Mouse (Mus musculus) kidney, adult 2 months (tissue): ENCODE results near the gene Cpeb3. TPM values are rescaled to one million over a fixed set of nuclear protein-coding genes. Genes with fewer than 3 reads are reported as not detected.

ENCODE experiments used
- DNase-seq: peaks from one replicate; pipeline ENCODE4 v3.0.0; 2021
- H3K27ac ChIP-seq: fragments of 200-500 bp; 2 replicates; pipeline ENCODE4 v1.5.1; 2012; ENCODE audit warnings: low read depth, low read length, control low read depth, inconsistent platforms; ENCODE audit not compliant: insufficient read depth
- H3K27me3 ChIP-seq: fragments of 200-500 bp; replicated peaks from 2 replicates; pipeline ENCODE4 v1.6.1; 2012; ENCODE audit warnings: mild to moderate bottlenecking, moderate library complexity, low read length, inconsistent platforms; ENCODE audit not compliant: control insufficient read depth, insufficient read depth
- H3K36me3 ChIP-seq: fragments of 200-500 bp; 2 replicates; pipeline ENCODE4 v1.6.1; 2012; ENCODE audit warnings: mild to moderate bottlenecking, moderate library complexity, low read length, inconsistent platforms; ENCODE audit not compliant: control insufficient read depth, insufficient read depth
- H3K4me1 ChIP-seq: fragments of 200-500 bp; 2 replicates; pipeline ENCODE4 v1.6.1; 2011; ENCODE audit warnings: low read length; ENCODE audit not compliant: control insufficient read depth, insufficient read depth
- H3K4me3 ChIP-seq: fragments of 200-500 bp; 2 replicates; pipeline ENCODE4 v1.5.1; 2011; ENCODE audit warnings: mild to moderate bottlenecking, low read depth, low read length, control low read depth; ENCODE audit not compliant: insufficient read depth
- CTCF ChIP-seq: fragments of 200-500 bp; conservative IDR thresholded peaks from 2 replicates; pipeline ENCODE4 v1.5.1; 2011; ENCODE audit warnings: low read depth, mild to moderate bottlenecking, control low read depth, low read length, moderate library complexity, mixed read lengths; ENCODE audit not compliant: insufficient read depth, insufficient read length
- POLR2A ChIP-seq: fragments of 200-500 bp; IDR thresholded peaks from one replicate; pipeline ENCODE4 v1.6.1; 2011; ENCODE audit warnings: low read depth, low read length, control low read depth
- WGBS: fragments of 180-500 bp; shearing (Covaris S2); methylation state at CpG from one replicate; pipeline ENCODE4 v1.1.7; 2018; 5-methylcytosine and 5-hydroxymethylcytosine counted together
- polyA plus RNA-seq: library from polyadenylated mRNA; depleted of rRNA; stranded (reverse); fragments of >200 nt; gene quantifications from 2 replicates; pipeline ENCODE4 v1.2.3, GENCODE M21; 2012

Gene Cpeb3
- polyA plus RNA-seq, 1 experiment: 14.2 TPM

DNA sequence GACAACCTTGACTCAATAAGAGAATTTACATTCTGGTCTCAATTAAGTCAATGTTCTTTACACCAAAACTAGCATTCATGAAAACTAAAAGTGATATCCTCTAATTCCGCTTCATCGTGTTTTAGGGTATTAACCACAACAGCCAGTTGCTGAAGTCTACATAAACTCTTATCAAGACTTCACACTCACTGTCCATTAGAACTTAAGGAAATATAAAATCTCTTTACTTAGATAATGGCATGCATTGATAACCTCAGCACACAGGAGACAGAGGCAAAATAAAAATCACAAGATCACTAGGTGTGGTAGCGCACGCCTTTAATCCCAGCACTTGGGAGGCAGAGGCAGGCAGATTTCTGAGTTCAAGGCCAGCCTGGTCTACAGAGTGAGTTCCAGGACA, 79.9 kb downstream of the Cpeb3 start:
- H3K4me3 ChIP-seq: no peak overlapping the region
- no peaks in the 10 kb centered on the region for H3K36me3 ChIP-seq
- DNase-seq: no peak
- TF ChIP-seq POLR2A (no peak), CTCF (no peak)
- H3K27me3 ChIP-seq: no peaks in the 10 kb centered on the region
- WGBS: 96% methylated on average over 4 of the region's 4 CpGs
- H3K27ac ChIP-seq: no peak overlapping the region
- peaks cover 2% of the 10 kb centered on the region; the same call in 1 of the 2 replicates for H3K4me1 ChIP-seq

DNA sequence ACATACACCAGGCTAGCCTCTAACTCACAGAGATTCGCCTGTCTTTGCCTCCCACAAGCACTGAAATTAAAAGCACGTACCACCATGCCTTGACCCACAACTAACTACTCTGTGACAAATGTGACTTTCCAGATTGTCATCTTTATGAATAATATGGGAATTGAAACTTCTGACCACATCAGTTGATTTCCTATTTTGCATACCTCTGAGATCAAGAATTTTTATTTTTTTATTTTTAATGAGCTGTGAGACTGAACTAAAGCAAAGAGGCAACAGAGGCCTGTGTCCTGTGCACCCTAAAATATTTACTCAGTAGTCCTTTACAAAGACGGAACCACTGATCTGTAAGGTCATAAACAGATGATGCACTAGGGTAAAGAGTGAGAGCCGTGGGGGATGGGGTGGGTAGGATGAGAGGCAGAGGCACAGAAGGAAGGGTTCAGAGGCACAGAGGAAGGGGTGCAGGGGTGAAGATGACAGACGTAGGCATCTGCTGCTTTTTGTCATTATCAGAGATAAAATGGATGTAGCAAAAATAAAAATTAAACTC, 81.3 kb downstream of the Cpeb3 start:
- Histone ChIP-seq H3K4me1 (peaks cover 2% of the 10 kb centered on the region; the same call in 1 of the 2 replicates), H3K4me3 (no peak overlapping the region), H3K27me3 (no peaks in the 10 kb centered on the region), H3K36me3 (no peaks in the 10 kb centered on the region), H3K27ac (no peak overlapping the region)
- TF ChIP-seq CTCF (no peak), POLR2A (no peak)
- 82% methylated on average over 5 of the region's 5 CpGs for WGBS
- DNase-seq: no peak

GRCm38 (mm10) chr19:37124961-37125360, 83.4 kb downstream of the Cpeb3 start:
- H3K27ac ChIP-seq: no peak overlapping the region
- H3K27me3 ChIP-seq: no peaks in the 10 kb centered on the region
- DNase-seq: no peak
- H3K36me3 ChIP-seq: no peaks in the 10 kb centered on the region
- no peak for TF ChIP-seq CTCF
- no peak for TF ChIP-seq POLR2A
- peaks cover 2% of the 10 kb centered on the region; the same call in 1 of the 2 replicates for H3K4me1 ChIP-seq
- no peak overlapping the region for H3K4me3 ChIP-seq

DNA sequence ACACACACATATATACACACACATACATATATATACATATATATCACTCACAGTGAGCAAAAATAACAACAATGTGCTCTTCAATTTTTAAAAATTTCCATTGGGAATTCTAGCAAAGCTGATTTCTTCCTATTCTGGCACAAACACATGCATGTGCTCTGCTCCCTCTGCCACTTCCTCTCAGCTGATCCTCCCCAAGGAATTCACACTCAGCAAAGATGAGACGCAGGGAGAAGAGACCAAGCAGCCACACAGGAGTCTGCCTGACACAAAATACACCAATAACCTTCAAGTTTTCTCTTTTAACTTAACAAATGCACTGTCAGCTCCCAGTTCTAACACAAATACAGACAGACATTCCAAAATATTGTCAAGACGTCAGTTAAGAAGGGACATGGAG, 89.1 kb downstream of the Cpeb3 start:
- H3K4me3 ChIP-seq: no peak overlapping the region
- 38% methylated on average over 2 of the region's 2 CpGs for WGBS
- H3K27me3 ChIP-seq: no peaks in the 10 kb centered on the region
- peak; percentile 25 for DNase-seq
- no peak for TF ChIP-seq POLR2A
- no peak for TF ChIP-seq CTCF
- H3K36me3 ChIP-seq: no peaks in the 10 kb centered on the region
- no peak overlapping the region for H3K27ac ChIP-seq
- H3K4me1 ChIP-seq: no peaks in the 10 kb centered on the region

GRCm38 (mm10) chr19:37115824-37116223, 92.6 kb downstream of the Cpeb3 start:
- Histone ChIP-seq H3K4me3 (no peak overlapping the region), H3K27ac (no peak overlapping the region), H3K4me1 (peaks cover 3% of the 10 kb centered on the region; the same call in 1 of the 2 replicates), H3K36me3 (no peaks in the 10 kb centered on the region), H3K27me3 (no peaks in the 10 kb centered on the region)
- no peak for DNase-seq
- WGBS: 92% methylated on average over 1 of the region's 1 CpGs
- TF ChIP-seq POLR2A (no peak), CTCF (no peak)

DNA sequence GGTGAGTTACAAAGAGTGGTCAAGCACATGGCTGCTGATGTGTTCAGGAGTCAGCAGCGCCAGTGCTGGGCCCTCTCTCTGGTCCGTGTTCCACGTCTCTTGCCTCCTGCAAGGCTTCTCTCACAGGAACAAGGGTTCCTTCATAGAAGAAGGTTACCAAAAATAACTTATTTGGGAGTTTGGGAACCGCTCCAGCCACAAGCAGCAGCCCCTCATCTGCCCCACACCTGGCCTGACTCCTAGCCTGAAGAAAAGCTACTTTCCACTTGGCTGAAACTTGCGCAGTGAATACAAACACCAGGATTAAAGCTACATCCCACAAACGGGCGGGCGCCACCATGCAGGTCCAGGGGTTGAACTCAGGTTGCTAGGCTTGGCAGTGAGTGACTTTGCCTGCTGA, 93.0 kb downstream of the Cpeb3 start:
- TF ChIP-seq CTCF (no peak), POLR2A (no peak)
- Histone ChIP-seq H3K27ac (no peak overlapping the region), H3K4me3 (no peak overlapping the region), H3K4me1 (peaks cover 3% of the 10 kb centered on the region; the same call in 1 of the 2 replicates), H3K27me3 (no peaks in the 10 kb centered on the region), H3K36me3 (no peaks in the 10 kb centered on the region)
- no peak for DNase-seq
- 75% methylated on average over 8 of the region's 8 CpGs for WGBS

DNA sequence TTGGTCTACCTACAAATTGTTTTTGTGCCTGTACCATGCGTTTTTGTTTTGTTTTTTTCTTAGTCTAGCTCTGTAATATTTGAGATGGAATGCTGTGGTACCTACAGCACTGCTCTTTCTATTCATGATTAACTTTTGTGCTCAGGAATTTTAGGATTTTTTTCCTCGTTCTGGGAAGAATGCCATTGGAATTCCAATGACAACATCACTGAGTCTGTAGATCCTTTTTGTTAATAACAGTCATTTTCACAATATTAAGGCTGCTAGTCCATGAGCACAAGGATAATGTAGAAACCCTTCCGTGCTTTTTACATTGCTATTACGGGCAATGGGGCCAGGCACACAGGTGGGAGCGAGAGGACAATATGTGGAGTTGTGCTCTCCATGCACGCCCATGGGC, 96.6 kb downstream of the Cpeb3 start:
- Histone ChIP-seq H3K27ac (no peak overlapping the region), H3K4me1 (peaks cover 3% of the 10 kb centered on the region; the same call in 1 of the 2 replicates), H3K36me3 (no peaks in the 10 kb centered on the region), H3K27me3 (no peaks in the 10 kb centered on the region), H3K4me3 (no peak overlapping the region)
- peak; percentile 77 for DNase-seq
- no peak for TF ChIP-seq CTCF
- no peak for TF ChIP-seq POLR2A
- 52% methylated on average over 6 of the region's 6 CpGs for WGBS
